8 mouse cellular contexts compared by ENCODE assay signal in genomic region chr5:138473601-138474000, GRCm38 (mm10). TPM values are rescaled to one million over a fixed set of nuclear protein-coding genes. Genes with fewer than 3 reads are reported as not detected.
DNase-seq lines count a peak whose midpoint lies in the region; ATAC-seq and TF ChIP-seq lines count a peak whose summit lies in the region.

No protein-coding gene starts in this region.

- H3K9ac ChIP-seq in MEL (ENCODE audit: control insufficient read depth, low read depth, low read length, poor library complexity, severe bottlenecking): no peak overlapping the region
- no peak overlapping the region for H3K9ac ChIP-seq in liver, adult 2 months (ENCODE audit: low read depth, low read length)

- H3K27ac ChIP-seq in layer of hippocampus, adult 2 months: no peak overlapping the region
- H3K27ac ChIP-seq in MEL (ENCODE audit: control insufficient read depth, low read depth, low read length): no peak overlapping the region
- no peak overlapping the region for H3K27ac ChIP-seq in liver, adult 2 months (replicated peaks; ENCODE audit: insufficient read depth, low read depth, low read length)

- DNase-seq in layer of hippocampus, adult 2 months (ENCODE audit: low spot score in 2 of 2): peak in 1 of 2 experiments; percentile 30
- DNase-seq in layer of hippocampus, adult 9-10 months (ENCODE audit: low spot score): no peak
- peak; percentile 69 for DNase-seq in MEL (ENCODE audit: low read depth, low spot score)
- DNase-seq in brain, adult 2 months (ENCODE audit: low read depth, low spot score): peak; percentile 78
- DNase-seq in forelimb bud, embryonic 11.5 days (ENCODE audit: low read depth, low spot score): peak; percentile 45
- peak; percentile 62 for DNase-seq in liver, adult 2 months (ENCODE audit: extremely low read depth, low read depth, low spot score)
- peak; percentile 59 for DNase-seq in retina, postnatal 7 days (ENCODE audit: low read depth, low spot score)

- TF ChIP-seq EP300 in MEL (IDR thresholded peaks at IDR 0.05; ENCODE audit: low read depth in 1 of 2, low read length in 2 of 2): no peak

- H3K4me1 ChIP-seq in MEL (ENCODE audit: control insufficient read depth in 1 of 2, insufficient read depth in 2 of 2, low read length in 2 of 2): no peaks in the 10 kb centered on the region
- no peaks in the 10 kb centered on the region for H3K4me1 ChIP-seq in liver, adult 2 months (ENCODE audit: control insufficient read depth, insufficient read depth, low read length)

- no peaks in the 10 kb centered on the region for H3K9me3 ChIP-seq in MEL (replicated peaks; ENCODE audit: insufficient read depth, low read length)

- H3K4me3 ChIP-seq in layer of hippocampus, adult 2 months: no peak overlapping the region
- no peak overlapping the region for H3K4me3 ChIP-seq in MEL (ENCODE audit: control insufficient read depth in 1 of 2, insufficient read depth in 1 of 2, low read depth in 2 of 2, low read length in 2 of 2)
- no peak overlapping the region for H3K4me3 ChIP-seq in liver, adult 2 months (ENCODE audit: insufficient read depth, low read depth, low read length)

- no peak for ATAC-seq in erythroid progenitor cell, adult 5-6 weeks (replicated peaks; ENCODE audit: low FRiP score, poor library complexity, severe bottlenecking)

- no peaks in the 10 kb centered on the region for H3K79me2 ChIP-seq in MEL (ENCODE audit: control insufficient read depth, insufficient read depth, low read length, poor library complexity)
- H3K79me2 ChIP-seq in liver, adult 2 months (ENCODE audit: control insufficient read depth, insufficient read depth, low read length): no peaks in the 10 kb centered on the region

- no peaks in the 10 kb centered on the region for H3K36me3 ChIP-seq in MEL (ENCODE audit: control insufficient read depth in 1 of 2, insufficient read depth in 2 of 2, low read length in 2 of 2)
- H3K36me3 ChIP-seq in liver, adult 2 months (ENCODE audit: control insufficient read depth, insufficient read depth, low read length): no peaks in the 10 kb centered on the region

- TF ChIP-seq POLR2A in MEL (IDR thresholded peaks at IDR 0.05; ENCODE audit: control insufficient read depth in 1 of 2, insufficient read depth in 1 of 2, low read depth in 1 of 2, low read length in 2 of 2, poor library complexity in 1 of 2): no peak
- no peak for TF ChIP-seq POLR2A in liver, adult 2 months (IDR thresholded peaks at IDR 0.05; ENCODE audit: extremely low read depth, insufficient read depth, low read length)

- 12% methylated on average over 6 of the region's 6 CpGs for WGBS in liver, adult 2 months

- peak; percentile 77 for TF ChIP-seq RAD21 in MEL (IDR thresholded peaks at IDR 0.05; ENCODE audit: low read depth, low read length)

- no peaks in the 10 kb centered on the region for H3K27me3 ChIP-seq in MEL (ENCODE audit: control insufficient read depth in 1 of 2, insufficient read depth in 2 of 2, low read length in 2 of 2)
- no peaks in the 10 kb centered on the region for H3K27me3 ChIP-seq in liver, adult 2 months (ENCODE audit: control insufficient read depth, insufficient read depth, low read length)

- TF ChIP-seq CTCF in layer of hippocampus, adult 2 months (conservative IDR thresholded peaks at IDR 0.05): peak; percentile 74
- peak; percentile 82 to 86 (median 84) for TF ChIP-seq CTCF in MEL (IDR thresholded peaks at IDR 0.05 in 2 of 3, conservative IDR thresholded peaks at IDR 0.05 in 1 of 3; ENCODE audit: control insufficient read depth in 1 of 3, insufficient read depth in 1 of 3, low read depth in 2 of 3, low read length in 3 of 3, poor library complexity in 1 of 3, severe bottlenecking in 1 of 3)
- peak; percentile 85 for TF ChIP-seq CTCF in liver, adult 2 months (IDR thresholded peaks at IDR 0.05; ENCODE audit: low read depth, low read length)

TF ChIP-seq in MEL, 35 proteins besides CTCF, POLR2A, EP300 and RAD21:
- TF ChIP-seq BHLHE40 (IDR thresholded peaks at IDR 0.05; ENCODE audit: borderline replicate concordance, low read depth, low read length) (no peak), CHD2 (IDR thresholded peaks at IDR 0.05; ENCODE audit: low read length) (no peak), POLR2AphosphoS2 (IDR thresholded peaks at IDR 0.05; ENCODE audit: low read length) (no peak), SMC3 (IDR thresholded peaks at IDR 0.05; ENCODE audit: low read depth, low read length) (peak; percentile 81), ZC3H11A (IDR thresholded peaks at IDR 0.05; ENCODE audit: low read depth, low read length) (peak; percentile 69)

RNA-seq across cellular contexts. Expression of gene Zfp157, which starts 32.3 kb away (rescaled TPM):
- total RNA-seq in layer of hippocampus, adult 2 months (2021): 10 to 100 TPM; 22.6 to 26.7 TPM
- total RNA-seq in MEL (2012; rRNA removed): 5.5 and 6.7 TPM in 2 replicates
- polyA plus RNA-seq in MEL (2012; ENCODE audit: insufficient read depth in 1 of 2, insufficient read length in 2 of 2, low read depth in 1 of 2, low replicate concordance in 2 of 2, missing spikeins in 1 of 2): 1 to 10 TPM in 1 of 2 experiments, not detected in 1; 3.8 TPM
- total RNA-seq in liver, adult 2 months (2014; rRNA removed): 5.6 and 5.8 TPM in 2 replicates
- 1.4 and 1.5 TPM in 2 replicates for polyA plus RNA-seq in liver, adult 2 months (2012; rRNA removed)
- 1.7 TPM in 1 of 2 replicates, not detected in the other for total RNA-seq in erythroid progenitor cell, adult 5-6 weeks (2015; ENCODE audit: low replicate concordance)
- 1.7 and 3.3 TPM in 2 replicates for total RNA-seq in erythroid progenitor cell, adult 5-6 weeks (2017; ENCODE audit: low replicate concordance)
